Mouse (Mus musculus) kidney, adult 2 months (tissue): ENCODE measurements at regions not wholly inside any gene's neighbourhood (a gene's known extent, or its start where the extent isn't known, plus 50 kb on each side); places are given as distances from the start of the nearest gene placed in this dataset.

Experiments used
- DNase-seq: peaks from one replicate; pipeline ENCODE4 v3.0.0; 2021
- H3K27ac ChIP-seq: fragments of 200-500 bp; 2 replicates; pipeline ENCODE4 v1.5.1; 2012; ENCODE audit warnings: low read depth, low read length, control low read depth, inconsistent platforms; ENCODE audit not compliant: insufficient read depth
- H3K27me3 ChIP-seq: fragments of 200-500 bp; replicated peaks from 2 replicates; pipeline ENCODE4 v1.6.1; 2012; ENCODE audit warnings: mild to moderate bottlenecking, moderate library complexity, low read length, inconsistent platforms; ENCODE audit not compliant: control insufficient read depth, insufficient read depth
- H3K36me3 ChIP-seq: fragments of 200-500 bp; 2 replicates; pipeline ENCODE4 v1.6.1; 2012; ENCODE audit warnings: mild to moderate bottlenecking, moderate library complexity, low read length, inconsistent platforms; ENCODE audit not compliant: control insufficient read depth, insufficient read depth
- H3K4me1 ChIP-seq: fragments of 200-500 bp; 2 replicates; pipeline ENCODE4 v1.6.1; 2011; ENCODE audit warnings: low read length; ENCODE audit not compliant: control insufficient read depth, insufficient read depth
- H3K4me3 ChIP-seq: fragments of 200-500 bp; 2 replicates; pipeline ENCODE4 v1.5.1; 2011; ENCODE audit warnings: mild to moderate bottlenecking, low read depth, low read length, control low read depth; ENCODE audit not compliant: insufficient read depth
- CTCF ChIP-seq: fragments of 200-500 bp; conservative IDR thresholded peaks from 2 replicates; pipeline ENCODE4 v1.5.1; 2011; ENCODE audit warnings: low read depth, mild to moderate bottlenecking, control low read depth, low read length, moderate library complexity, mixed read lengths; ENCODE audit not compliant: insufficient read depth, insufficient read length
- POLR2A ChIP-seq: fragments of 200-500 bp; IDR thresholded peaks from one replicate; pipeline ENCODE4 v1.6.1; 2011; ENCODE audit warnings: low read depth, low read length, control low read depth
- WGBS: fragments of 180-500 bp; shearing (Covaris S2); methylation state at CpG from one replicate; pipeline ENCODE4 v1.1.7; 2018; 5-methylcytosine and 5-hydroxymethylcytosine counted together

DNA sequence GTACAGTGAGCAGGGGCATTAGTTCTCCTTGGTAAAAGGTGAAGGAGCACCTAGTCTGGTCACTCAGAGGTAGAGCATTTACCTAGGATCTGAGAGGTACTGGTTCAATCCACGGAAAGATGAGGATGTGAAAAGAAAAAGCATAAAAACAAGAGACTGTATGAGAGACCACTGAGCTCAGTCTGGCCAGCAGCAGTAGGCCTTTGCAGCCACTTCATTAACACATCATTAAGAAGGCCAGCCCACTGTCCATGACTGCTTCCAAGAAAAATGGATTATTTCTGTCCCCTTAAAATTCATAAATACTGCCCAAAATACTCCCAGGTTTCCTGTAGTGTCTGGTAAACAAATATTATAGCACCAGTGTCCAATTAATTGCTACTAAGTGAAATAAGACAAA lies 499.3 kb upstream of the 4930578C19Rik start:
- no peaks in the 10 kb centered on the region for H3K4me1 ChIP-seq
- DNase-seq: no peak
- H3K27me3 ChIP-seq: no peaks in the 10 kb centered on the region
- 79% methylated on average over 1 of the region's 1 CpGs for WGBS
- H3K4me3 ChIP-seq: no peak overlapping the region
- TF ChIP-seq POLR2A: no peak
- no peak for TF ChIP-seq CTCF
- H3K36me3 ChIP-seq: no peaks in the 10 kb centered on the region
- H3K27ac ChIP-seq: no peak overlapping the region

DNA sequence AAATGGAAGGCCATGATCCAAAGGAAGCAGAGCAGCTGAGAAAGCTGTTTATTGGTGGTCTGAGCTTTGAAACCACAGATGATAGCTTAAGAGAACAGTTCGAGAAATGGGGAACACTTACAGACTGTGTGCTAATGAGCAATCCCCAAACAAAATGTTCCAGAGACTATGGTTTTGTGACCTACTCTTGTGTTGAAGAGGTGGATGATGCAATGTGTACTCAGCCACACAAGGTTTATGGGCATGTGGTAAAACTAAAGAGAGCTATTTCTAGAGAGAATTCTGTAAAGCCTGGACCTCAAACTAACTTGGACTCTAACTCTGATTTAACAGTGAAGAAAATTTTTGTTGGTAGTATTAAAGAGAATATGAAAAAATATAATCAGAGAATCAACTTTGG lies 481.4 kb upstream of the 4930578C19Rik start:
- Histone ChIP-seq H3K27me3 (no peaks in the 10 kb centered on the region), H3K36me3 (no peaks in the 10 kb centered on the region), H3K4me3 (no peak overlapping the region), H3K4me1 (no peaks in the 10 kb centered on the region), H3K27ac (no peak overlapping the region)
- DNase-seq: no peak
- TF ChIP-seq CTCF (no peak), POLR2A (no peak)
- WGBS: 64% methylated on average over 1 of the region's 1 CpGs

DNA sequence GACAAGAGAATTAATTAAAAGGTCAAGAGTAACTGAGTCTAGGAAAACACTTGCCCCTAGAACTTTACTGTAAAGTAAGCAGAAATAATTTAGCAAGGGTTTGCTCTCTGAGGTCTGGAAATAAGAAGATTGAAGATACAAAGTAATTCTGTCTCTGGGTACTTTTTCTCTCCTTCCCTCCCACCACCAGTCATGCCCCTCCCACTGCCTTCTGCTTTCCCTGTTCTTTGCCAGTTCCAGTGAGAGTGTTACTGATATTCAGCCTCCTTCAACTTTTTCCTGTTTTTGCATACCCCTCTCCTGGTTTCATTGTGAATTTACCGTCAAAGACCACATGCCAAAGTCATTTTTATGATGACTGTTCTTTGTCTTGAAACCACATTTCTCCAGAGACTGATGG lies 472.1 kb upstream of the 4930578C19Rik start:
- 27% methylated on average over 1 of the region's 1 CpGs for WGBS
- Histone ChIP-seq H3K36me3 (no peaks in the 10 kb centered on the region), H3K27ac (no peak overlapping the region), H3K4me3 (no peak overlapping the region), H3K27me3 (no peaks in the 10 kb centered on the region), H3K4me1 (no peaks in the 10 kb centered on the region)
- DNase-seq: no peak
- TF ChIP-seq POLR2A: no peak
- no peak for TF ChIP-seq CTCF

DNA sequence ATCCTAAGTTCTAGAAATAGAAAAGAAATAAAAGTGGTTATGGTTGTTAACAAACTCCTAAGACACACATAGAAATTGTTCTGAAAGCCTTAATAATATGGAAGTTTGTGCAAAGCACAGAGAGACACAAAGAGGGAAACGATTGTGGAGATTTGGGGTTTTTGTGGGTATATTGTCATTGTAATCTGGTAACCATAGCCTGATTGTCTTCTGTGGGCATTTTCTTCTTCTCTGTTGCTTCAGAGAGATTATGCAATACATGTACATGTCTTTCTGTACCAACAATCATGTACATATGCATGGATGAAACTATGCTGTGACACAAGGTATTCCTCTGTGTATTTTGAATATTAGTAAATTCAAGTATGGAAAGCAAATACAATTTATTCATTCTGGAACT lies 461.9 kb upstream of the 4930578C19Rik start:
- DNase-seq: no peak
- no peak for TF ChIP-seq POLR2A
- no peak for TF ChIP-seq CTCF
- Histone ChIP-seq H3K4me1 (no peaks in the 10 kb centered on the region), H3K4me3 (no peak overlapping the region), H3K27me3 (no peaks in the 10 kb centered on the region), H3K27ac (no peak overlapping the region), H3K36me3 (no peaks in the 10 kb centered on the region)
- WGBS: 84% methylated on average over 1 of the region's 1 CpGs

DNA sequence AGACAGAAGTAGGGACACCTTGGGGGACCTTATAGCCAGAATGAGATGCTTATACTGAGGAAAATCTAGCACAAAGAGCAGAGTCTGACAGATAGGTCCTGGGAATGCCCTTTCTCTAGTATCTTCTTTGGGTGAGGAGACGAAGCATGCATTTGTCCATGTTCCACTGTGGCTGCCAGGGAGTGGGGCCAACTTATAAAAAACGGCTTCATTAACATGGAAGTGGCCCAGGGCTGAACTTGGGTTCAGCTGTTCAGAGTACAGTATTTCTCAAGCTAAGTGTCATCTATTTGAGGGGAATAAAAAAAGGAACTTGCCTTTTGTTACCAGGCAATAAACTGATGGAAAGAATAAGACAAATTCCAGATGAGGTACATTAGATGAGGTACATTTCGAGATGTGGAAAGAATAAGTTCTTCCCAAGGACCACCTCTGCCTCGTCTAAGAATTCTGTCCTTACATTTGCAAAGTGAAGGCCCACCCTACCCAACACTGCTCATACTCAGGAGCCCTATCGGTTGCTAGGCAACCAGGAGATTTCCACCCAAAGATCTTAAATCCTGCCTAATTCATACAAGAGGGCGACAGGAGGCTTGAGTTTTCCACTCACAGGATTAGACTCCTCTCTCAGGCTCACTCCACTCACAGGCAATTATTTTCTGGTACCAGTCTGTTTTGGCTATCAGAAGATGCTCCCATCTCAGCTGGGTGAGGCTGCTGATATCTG lies 460.3 kb upstream of the 4930578C19Rik start:
- no peak overlapping the region for H3K4me3 ChIP-seq
- H3K27me3 ChIP-seq: no peaks in the 10 kb centered on the region
- 70% methylated on average over 6 of the region's 6 CpGs for WGBS
- peak; percentile 1 for DNase-seq
- TF ChIP-seq CTCF: no peak
- no peak for TF ChIP-seq POLR2A
- no peaks in the 10 kb centered on the region for H3K36me3 ChIP-seq
- no peak overlapping the region for H3K27ac ChIP-seq
- no peaks in the 10 kb centered on the region for H3K4me1 ChIP-seq

DNA sequence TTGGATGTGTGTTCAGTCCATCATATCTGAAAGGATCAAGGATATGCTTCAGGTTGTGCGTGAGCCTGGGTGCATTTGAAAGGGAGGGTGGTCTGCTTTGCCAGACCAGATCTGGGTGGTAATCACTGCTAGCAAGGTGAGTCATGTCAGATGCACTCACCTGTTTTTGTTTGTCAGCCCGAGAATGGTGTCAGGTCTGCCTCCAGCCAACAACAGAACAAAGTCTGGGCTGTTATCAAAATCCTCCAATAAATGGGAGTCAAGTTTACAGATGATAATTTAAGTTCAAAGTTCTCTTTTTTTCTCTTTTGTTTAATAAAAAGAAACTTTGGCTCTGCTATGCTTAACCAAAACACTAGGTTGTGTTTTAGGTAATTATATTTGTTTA lies 421.6 kb upstream of the 4930578C19Rik start:
- no peak for DNase-seq
- Histone ChIP-seq H3K27me3 (no peaks in the 10 kb centered on the region), H3K4me1 (no peaks in the 10 kb centered on the region), H3K36me3 (no peaks in the 10 kb centered on the region), H3K27ac (no peak overlapping the region), H3K4me3 (no peak overlapping the region)
- WGBS: 84% methylated on average over 2 of the region's 2 CpGs
- TF ChIP-seq POLR2A (no peak), CTCF (no peak)

DNA sequence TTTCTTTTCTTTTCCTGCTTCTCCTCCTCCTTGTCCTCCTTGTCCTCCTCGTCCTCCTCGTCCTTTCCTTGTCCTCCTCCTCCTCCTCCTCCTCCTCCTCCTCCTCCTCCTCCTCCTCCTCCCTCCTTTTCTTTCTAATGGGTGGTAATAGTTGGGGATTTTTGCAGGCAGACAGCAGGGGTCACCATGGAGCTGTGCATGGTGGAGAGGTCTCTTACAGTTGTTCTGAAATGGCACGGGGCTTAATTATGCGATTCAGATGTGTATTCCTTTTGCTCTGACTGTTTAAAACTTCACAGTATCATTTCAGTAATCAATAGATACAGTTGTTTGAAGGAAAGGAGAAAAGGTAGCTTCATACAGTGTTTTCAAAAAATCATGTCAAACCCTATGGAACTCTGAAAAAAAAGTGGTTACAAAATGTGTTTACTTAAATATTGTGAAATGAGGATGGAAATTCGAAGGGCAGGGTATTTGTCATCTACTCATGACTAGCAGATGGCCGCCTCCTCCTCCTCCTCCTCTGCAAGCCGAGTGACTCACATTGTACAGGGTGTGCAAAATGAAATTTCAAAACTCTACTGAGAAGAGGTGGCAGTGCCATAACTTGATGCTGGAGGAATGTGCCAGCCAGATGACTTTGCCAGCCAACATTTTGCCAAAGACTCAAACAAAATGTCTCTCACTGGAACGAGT lies 421.0 kb upstream of the 4930578C19Rik start:
- H3K4me3 ChIP-seq: no peak overlapping the region
- H3K36me3 ChIP-seq: no peaks in the 10 kb centered on the region
- no peak overlapping the region for H3K27ac ChIP-seq
- H3K4me1 ChIP-seq: no peaks in the 10 kb centered on the region
- DNase-seq: peak; percentile 11
- H3K27me3 ChIP-seq: no peaks in the 10 kb centered on the region
- WGBS: 50% methylated on average over 6 of the region's 8 CpGs
- TF ChIP-seq POLR2A: no peak
- TF ChIP-seq CTCF: peak; percentile 51
